Mouse (Mus musculus) c-Kit-positive CD71-positive TER-119-negative erythroid progenitor cells, embryonic 14.5 days (primary cell): ENCODE data around the gene Tor4a.

ENCODE experiments used
- DNase-seq: peaks from one replicate; pipeline ENCODE4 v3.0.0-alpha.2; 2013; ENCODE audit warnings: low read depth

Tor4a gene

DNA sequence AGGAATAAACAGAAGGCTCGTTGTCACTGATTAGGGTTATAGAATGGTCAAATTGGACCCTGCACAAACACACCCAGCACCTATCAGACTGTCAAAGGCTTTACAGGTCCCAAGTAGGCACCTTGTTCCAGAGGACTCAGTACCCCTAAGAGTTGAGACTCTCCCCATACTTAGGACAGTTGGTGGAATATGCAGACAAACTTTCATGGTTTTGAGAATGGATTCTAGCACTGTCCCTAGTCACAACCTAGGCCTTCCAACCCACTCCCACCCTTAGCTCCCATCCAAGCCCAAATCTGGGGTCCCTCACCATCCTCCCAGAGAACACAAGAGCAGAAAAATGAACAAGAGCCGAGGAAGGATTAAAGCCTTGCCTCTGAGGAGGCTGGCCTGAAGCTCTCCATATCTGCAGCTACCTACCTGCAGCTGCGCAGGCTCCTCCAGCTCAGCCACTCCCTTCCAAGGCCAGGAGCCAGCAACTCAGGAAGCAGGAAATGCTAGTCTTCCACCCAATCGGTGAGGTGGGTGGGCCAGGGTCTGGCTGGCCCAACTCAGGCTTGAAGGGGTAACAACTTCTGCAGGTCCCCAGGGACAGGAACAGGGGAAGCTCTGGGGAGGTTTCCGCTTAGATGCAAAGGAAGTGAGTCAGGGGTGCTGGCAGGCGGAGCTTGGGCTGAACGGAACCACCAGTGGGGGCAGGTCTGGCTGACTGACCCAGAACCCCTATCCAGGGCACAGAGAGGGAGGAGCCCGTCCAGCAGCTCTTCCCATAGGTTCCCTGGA lies at the start of gene Tor4a:
TSS of gene Tor4a (minus strand) at position 715 of the 783 bp plus-strand sequence.
- no peak for DNase-seq

DNA sequence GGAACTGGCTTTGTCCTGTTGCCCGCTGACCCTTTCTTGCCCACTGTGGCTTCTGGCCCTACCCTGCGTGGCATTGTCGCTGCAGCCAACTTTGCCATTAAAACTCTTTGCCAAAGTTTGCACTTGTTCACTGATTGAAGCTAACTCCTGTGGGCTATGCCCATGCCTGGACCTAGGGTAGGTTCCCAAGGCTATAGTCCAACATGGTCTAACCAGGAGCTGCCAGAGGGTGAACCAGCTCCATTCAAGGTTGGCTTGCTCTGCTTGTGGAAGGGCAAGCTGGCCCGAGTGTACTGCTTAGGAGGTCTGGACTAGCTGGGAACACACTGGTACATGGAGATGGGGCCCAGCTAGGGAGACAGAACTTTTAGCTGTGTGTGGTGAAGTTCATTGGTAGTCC lies 47.5 kb upstream of the Tor4a start:
- DNase-seq, result no peak

- no peak for DNase-seq
These were observed 46.7 kb upstream of the Tor4a start for GRCm38 (mm10) chr2:25243342-25243741.

- DNase-seq, result no peak
These were observed 45.4 kb upstream of the Tor4a start, which contains the start of the genes Rnf208 and Cysrt1 for GRCm38 (mm10) chr2:25242101-25242506. Rnf208 (plus strand) TSS chr2:25242255. Cysrt1 (minus strand) TSS chr2:25242452.

DNA sequence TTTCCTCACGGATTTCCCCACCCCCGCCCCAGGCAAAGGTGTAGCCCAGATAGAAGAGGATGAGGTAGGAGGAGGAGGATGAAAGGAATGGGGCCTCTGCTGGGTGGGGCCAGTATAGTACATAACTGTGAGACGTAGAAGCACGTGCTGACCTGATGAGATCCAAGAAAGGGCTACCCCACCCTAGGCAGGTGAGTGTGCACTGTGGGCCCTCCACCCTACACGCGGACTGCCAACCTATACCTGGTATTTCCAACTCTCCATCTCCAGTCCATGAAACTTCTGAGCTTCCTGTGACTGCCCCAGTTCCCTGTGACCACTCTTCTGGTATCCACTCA lies 44.7 kb upstream of the Tor4a start:
- DNase-seq, result no peak

DNA sequence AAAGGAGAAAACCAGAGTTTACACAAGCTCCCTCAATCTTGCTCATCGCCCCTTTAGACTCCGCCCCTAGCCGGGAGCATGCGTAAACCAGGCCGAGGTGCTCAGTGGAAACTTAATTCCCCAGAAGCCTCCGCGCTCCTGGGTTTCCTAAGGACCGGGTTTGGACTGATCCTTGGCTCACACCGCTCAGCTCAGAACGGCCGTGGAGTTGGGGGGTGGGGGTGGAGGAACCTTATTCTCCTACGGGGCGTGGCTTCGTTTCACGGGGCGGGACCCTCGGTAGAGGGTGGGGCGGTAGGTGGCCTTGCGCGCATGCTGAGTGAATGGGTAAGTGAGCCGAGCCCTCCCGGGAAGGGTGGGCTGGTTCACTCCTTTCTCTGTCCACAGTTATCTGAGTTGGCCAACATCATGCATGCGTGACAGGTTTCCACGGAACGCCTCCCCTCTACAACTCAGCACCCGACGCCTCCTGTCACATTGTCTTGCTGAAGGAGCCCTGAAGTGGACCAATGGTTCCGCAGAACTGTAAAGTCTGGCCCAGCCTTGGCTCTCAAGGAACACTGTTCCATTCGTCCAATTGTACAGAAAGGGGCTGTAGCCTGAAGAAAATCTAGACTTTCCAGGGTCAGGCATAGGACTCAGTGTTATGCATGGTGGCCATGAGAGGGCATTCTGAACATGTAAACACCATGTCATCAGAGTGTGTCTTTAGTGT lies 44.2 kb upstream of the Tor4a start:
- no peak for DNase-seq

DNA sequence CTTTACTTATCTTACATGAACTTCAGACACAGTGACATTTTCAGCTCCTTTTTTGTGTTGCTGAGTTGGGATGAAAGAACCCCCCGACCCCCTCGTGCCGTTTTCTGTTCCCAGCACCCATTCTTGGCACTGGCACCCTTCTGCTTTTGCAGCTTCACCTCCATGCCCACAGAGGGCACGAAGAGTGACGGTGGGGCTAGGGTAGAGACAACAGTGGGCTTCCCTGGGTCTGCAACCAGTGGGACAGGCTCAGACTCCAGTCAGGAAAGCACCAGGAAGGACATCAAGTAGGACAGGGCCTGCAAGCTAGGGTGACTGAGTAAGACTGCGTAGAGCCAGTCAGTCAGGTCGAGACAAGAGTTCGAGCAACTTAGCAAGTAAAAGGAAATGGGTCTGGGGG lies 43.6 kb upstream of the Tor4a start:
- no peak for DNase-seq

DNA sequence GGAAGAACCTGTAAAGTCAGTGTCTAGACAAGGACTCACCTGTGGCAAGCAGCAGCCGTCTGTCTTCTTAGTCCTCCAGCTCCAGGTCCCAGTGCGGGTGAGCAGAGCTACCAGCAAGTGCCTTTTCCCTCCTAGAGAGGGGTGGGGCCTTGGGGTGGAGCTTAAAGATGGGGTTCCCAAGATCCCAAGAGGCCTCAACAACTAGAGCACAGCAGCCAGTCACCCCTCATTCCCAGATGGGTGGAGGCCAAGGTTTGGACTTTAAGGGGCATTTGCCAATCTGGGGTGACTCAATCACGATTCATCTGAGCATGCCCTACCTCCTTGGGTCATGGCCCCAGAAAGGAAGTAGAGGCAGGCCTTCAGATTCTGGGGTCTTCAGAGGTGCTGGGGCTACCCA lies 43.1 kb upstream of the Tor4a start:
- no peak for DNase-seq

DNA sequence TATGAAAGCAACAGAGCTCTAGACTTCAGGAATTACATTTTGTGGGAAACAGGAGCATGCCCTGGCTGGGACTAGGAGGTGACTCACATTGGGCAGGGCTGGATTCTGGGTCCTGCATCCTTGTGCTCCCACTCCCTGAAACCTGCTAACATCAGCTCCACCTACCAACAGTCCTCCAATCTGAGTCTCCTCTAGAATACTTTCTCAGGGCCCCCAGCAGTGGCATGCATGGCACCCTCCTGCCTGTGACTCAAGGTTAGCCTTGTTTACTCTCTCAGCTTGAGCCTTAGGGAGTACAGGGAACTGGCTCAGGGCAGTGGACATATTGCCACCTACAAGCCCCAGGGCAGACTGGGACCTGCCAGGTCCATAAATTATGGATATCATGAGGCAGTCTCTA lies 41.4 kb upstream of the Tor4a start:
- no peak for DNase-seq

- DNase-seq, result no peak
These were observed 40.8 kb upstream of the Tor4a start for GRCm38 (mm10) chr2:25237522-25237921.

DNA sequence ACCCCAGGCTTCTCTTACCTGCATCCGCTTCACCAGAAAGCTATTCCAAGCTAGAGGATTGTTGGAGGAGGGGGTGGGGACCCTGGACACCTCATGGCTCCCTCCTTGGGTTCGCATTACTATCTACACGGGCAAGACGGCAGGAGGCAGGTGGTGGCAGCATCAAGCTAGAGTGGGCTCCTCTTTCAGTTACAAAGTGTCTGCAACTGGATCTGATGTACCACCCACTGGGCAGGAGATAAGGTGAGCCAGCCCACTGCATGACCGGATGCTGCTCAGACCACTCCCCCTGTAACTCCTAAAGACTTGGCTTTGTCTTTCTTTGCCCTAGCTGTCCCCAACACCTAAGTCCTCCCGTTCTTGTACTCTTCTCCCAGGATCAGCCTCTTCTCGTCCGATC lies 39.9 kb upstream of the Tor4a start, which contains the start of gene Rnf224:
TSS of gene Rnf224 (minus strand) at position 174 of the 400 bp plus-strand sequence.
- no peak for DNase-seq

- DNase-seq, result no peak
These were observed 38.0 kb upstream of the Tor4a start for GRCm38 (mm10) chr2:25234551-25235220.

- no peak for DNase-seq
These were observed 37.4 kb upstream of the Tor4a start, which contains the start of gene Slc34a3 for GRCm38 (mm10) chr2:25234050-25234449. Slc34a3 (minus strand) TSS chr2:25234364.

DNA sequence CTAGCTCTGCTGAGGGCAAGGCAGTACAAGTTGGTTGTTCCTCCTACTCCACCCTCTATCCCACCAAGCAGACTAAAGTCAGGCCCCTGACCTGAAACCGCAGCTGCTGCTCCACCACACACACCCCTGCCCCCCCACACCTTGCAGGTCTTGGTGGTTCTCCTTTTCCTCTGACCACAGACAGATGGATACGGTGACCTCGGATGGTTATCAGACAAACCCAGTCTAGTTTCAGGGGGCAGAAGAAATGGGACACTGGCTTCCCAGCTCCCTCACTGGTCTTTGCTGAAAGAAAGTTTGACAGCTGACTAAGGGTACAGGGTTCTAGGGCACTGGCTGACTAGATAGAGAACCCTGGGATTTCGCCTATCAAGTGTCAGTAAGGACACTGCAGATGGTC lies 36.7 kb upstream of the Tor4a start:
- DNase-seq, result no peak

GRCm38 (mm10) chr2:25231038-25231437 lies 34.4 kb upstream of the Tor4a start:
- no peak for DNase-seq

GRCm38 (mm10) chr2:25230581-25230980 lies 33.9 kb upstream of the Tor4a start:
- no peak for DNase-seq

- no peak for DNase-seq
These were observed 32.9 kb upstream of the Tor4a start for GRCm38 (mm10) chr2:25229582-25229981.

GRCm38 (mm10) chr2:25228995-25229530 lies 32.4 kb upstream of the Tor4a start:
- no peak for DNase-seq

GRCm38 (mm10) chr2:25228431-25228889 lies 31.8 kb upstream of the Tor4a start:
- DNase-seq, result peak; percentile 86

DNA sequence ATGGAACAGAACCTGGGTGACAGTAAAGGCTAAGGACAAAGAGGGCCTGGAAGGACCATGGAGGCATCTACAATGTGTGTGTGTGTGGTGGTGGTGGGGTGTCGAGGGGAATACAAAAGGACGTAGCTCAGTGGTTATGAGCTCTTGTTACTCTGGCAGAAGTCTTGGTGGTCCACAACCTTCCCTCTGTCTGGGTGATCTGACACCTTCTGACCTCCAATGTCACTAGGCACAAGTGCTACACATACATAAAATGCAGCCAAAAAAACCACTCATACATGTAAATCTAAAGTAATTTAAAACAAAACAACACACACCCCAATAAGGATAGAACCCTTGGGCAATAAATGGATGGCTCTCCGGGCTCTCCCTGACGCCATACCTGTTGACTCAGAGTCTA lies 30.7 kb upstream of the Tor4a start:
- no peak for DNase-seq

DNA sequence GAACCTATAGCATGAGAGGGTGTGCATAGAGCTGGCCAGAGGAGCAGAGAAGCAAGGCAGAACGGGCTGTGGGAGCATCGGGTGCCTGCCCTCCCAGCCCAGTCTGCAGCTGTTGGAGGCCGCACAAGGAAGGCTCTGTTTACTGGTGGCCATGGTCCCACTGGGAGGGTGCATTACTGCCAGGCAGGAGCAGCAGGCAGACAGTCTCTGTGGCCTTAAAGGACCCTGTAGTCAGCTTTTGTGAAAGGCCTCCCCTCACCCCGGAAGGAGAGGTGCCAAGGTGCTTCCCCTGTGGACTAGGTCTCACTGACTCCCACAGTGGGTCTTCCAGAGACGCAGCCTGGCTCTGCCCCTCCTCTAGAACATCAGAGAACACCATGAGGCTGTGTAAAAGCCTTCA lies 30.2 kb upstream of the Tor4a start:
- no peak for DNase-seq

- DNase-seq, result no peak
These were observed 29.2 kb upstream of the Tor4a start for GRCm38 (mm10) chr2:25225811-25226379.
